Mouse (Mus musculus): ENCODE measurements at regions not wholly inside any gene's neighbourhood (a gene's known extent, or its start where the extent isn't known, plus 50 kb on each side); places are given as distances from the start of the nearest gene placed in this dataset.
A peak's percentile ranks its signal among the peaks of the same experiment; 100 is the strongest.

- peak; percentile 1 for DNase-seq (ENCODE audit: low spot score)
These were observed 76.4 kb upstream of the Mid1 start for GRCm38 (mm10) chrX:169608551-169608950.
